Mouse (Mus musculus): Measurements from ENCODE around the gene Ccnl2.

Ccnl2 gene

GRCm38 (mm10) chr4:155871404-155871803, 59.1 kb downstream of the Ccnl2 start:
- DNase-seq, result no peak

Data from cerebellum, adult 9-11 months (tissue).